Comparison of ENCODE assay signal across 50 mouse cellular contexts in genomic region chr11:99590981-99591380, GRCm38 (mm10). TPM values are rescaled to one million over a fixed set of nuclear protein-coding genes. Genes with fewer than 3 reads are reported as not detected.
"Had no signal": no experiment of that assay in that cellular context is flagged by ENCODE, and none has a peak within 500 bp of the region (broad histone marks: within the 10 kb centered on the region; RNA-seq: fewer than 3 reads in every experiment).

Krtap1-3 (minus strand) TSS chr11:99591339.

- H3K4me3 ChIP-seq: heart, embryonic 12.5 days; heart, embryonic 13.5 days; heart, embryonic 15.5 days; hindbrain, embryonic 10.5 days; hindbrain, embryonic 12.5 days; hindbrain, embryonic 13.5 days; hindbrain, embryonic 15.5 days; intestine, embryonic 15.5 days; kidney, embryonic 15.5 days; layer of hippocampus, adult 2 months; left cerebral cortex, adult 2 months had no signal

- DNase-seq: heart, postnatal 10 days; heart, postnatal 14 days; heart, postnatal 36 days; heart, postnatal 4 days; kidney, adult 11 months; kidney, adult 18-20 months; kidney, adult 2 months; kidney, adult 9 months; kidney, postnatal 10 days; kidney, postnatal 14 days; kidney, postnatal 25 days; kidney, postnatal 36 days; kidney, postnatal 4 days; layer of hippocampus, adult 9-11 months; layer of hippocampus, postnatal 36 days had no signal

- H3K27me3 ChIP-seq: heart, embryonic 13.5 days; hindbrain, embryonic 12.5 days; hindbrain, embryonic 13.5 days; hindbrain, embryonic 15.5 days; intestine, embryonic 15.5 days; kidney, embryonic 15.5 days had no signal

- H3K36me3 ChIP-seq: heart, embryonic 12.5 days; heart, embryonic 13.5 days; heart, embryonic 15.5 days; hindbrain, embryonic 10.5 days; hindbrain, embryonic 12.5 days; hindbrain, embryonic 13.5 days; hindbrain, embryonic 15.5 days; intestine, embryonic 15.5 days; kidney, embryonic 15.5 days had no signal

- H3K4me2 ChIP-seq: heart, embryonic 12.5 days; heart, embryonic 13.5 days; heart, embryonic 15.5 days; hindbrain, embryonic 12.5 days; hindbrain, embryonic 13.5 days; hindbrain, embryonic 14.5 days; hindbrain, embryonic 15.5 days; intestine, embryonic 15.5 days; kidney, embryonic 15.5 days had no signal

RNA-seq across cellular contexts. Expression of gene Krtap1-3, which starts in this region (rescaled TPM):
- total RNA-seq: heart, postnatal 10 days; heart, postnatal 14 days; heart, postnatal 25 days; heart, postnatal 36 days; heart, postnatal 4 days; hematopoietic stem cell, adult 5-6 weeks; hindbrain, postnatal 0 days; layer of hippocampus, adult 18-20 months; layer of hippocampus, adult 2 months; layer of hippocampus, adult 8-10 months; layer of hippocampus, postnatal 10 days; layer of hippocampus, postnatal 14 days; layer of hippocampus, postnatal 25 days; layer of hippocampus, postnatal 36 days; left cerebral cortex, adult 18-20 months; left cerebral cortex, adult 2 months; left cerebral cortex, adult 8-10 months had no signal
- polyA plus RNA-seq: heart, embryonic 12.5 days; heart, embryonic 13.5 days; heart, embryonic 14.5 days; heart, embryonic 15.5 days; heart, embryonic 16.5 days; heart, postnatal 0 days; hindbrain, embryonic 10.5 days; hindbrain, embryonic 11.5 days; hindbrain, embryonic 12.5 days; hindbrain, embryonic 13.5 days; hindbrain, embryonic 14.5 days; hindbrain, embryonic 15.5 days; hindbrain, embryonic 16.5 days; hindbrain, postnatal 0 days; inflammation-experienced regulatory T-cells, adult 6 months; intestine, embryonic 14.5 days; intestine, embryonic 15.5 days; intestine, embryonic 16.5 days; intestine, postnatal 0 days; kidney, adult 2 months; kidney, embryonic 14.5 days; kidney, embryonic 15.5 days; kidney, embryonic 16.5 days; kidney, postnatal 0 days; large intestine, adult 2 months had no signal
